Mouse (Mus musculus) embryo, embryonic 11 days (tissue): Measurements from ENCODE around the gene Cryz.

Experiments used
- DNase-seq: peaks from one replicate; pipeline ENCODE4 v3.0.0-alpha.2; 2015

Gene Cryz

GRCm38 (mm10) chr3:154596488-154596933 is at the start of gene Cryz:
Gene Cryz, plus strand, starts transcription at chr3:154596711.
- DNase-seq, result peak; percentile 94

- peak; percentile 51 for DNase-seq
Measured at GRCm38 (mm10) chr3:154547549-154548426, 48.7 kb upstream of the Cryz start.

GRCm38 (mm10) chr3:154548868-154549301 is 47.6 kb upstream of the Cryz start:
- DNase-seq, result peak; percentile 70

- peak; percentile 47 for DNase-seq
Measured at GRCm38 (mm10) chr3:154550326-154551034, 46.0 kb upstream of the Cryz start.

- DNase-seq, result no peak
Measured at GRCm38 (mm10) chr3:154551035-154551411, 45.5 kb upstream of the Cryz start.

GRCm38 (mm10) chr3:154562192-154562591 is 34.3 kb upstream of the Cryz start:
- DNase-seq, result no peak

- DNase-seq, result no peak
Measured at GRCm38 (mm10) chr3:154565437-154565836, 31.1 kb upstream of the Cryz start.

- DNase-seq, result peak; percentile 28
Measured at GRCm38 (mm10) chr3:154570029-154570575, 26.4 kb upstream of the Cryz start.

- DNase-seq, result peak; percentile 42
Measured at GRCm38 (mm10) chr3:154570786-154571185, 25.7 kb upstream of the Cryz start.

GRCm38 (mm10) chr3:154572341-154572972 is 24.1 kb upstream of the Cryz start:
- DNase-seq, result peak; percentile 88

GRCm38 (mm10) chr3:154573666-154574065 is 22.8 kb upstream of the Cryz start:
- DNase-seq, result no peak

- no peak for DNase-seq
Measured at GRCm38 (mm10) chr3:154577895-154578294, 18.6 kb upstream of the Cryz start.

GRCm38 (mm10) chr3:154584351-154584750 is 12.2 kb upstream of the Cryz start:
- DNase-seq, result no peak

GRCm38 (mm10) chr3:154590971-154591370 is 5.5 kb upstream of the Cryz start:
- no peak for DNase-seq

- DNase-seq, result no peak
Measured at GRCm38 (mm10) chr3:154591621-154592020, 4.9 kb upstream of the Cryz start.

GRCm38 (mm10) chr3:154593596-154593995 is 2.9 kb upstream of the Cryz start:
- no peak for DNase-seq

GRCm38 (mm10) chr3:154594156-154594555 is 2.4 kb upstream of the Cryz start:
- DNase-seq, result no peak

GRCm38 (mm10) chr3:154596934-154597554 is 533 bp downstream of the Cryz start, which contains the start of gene Tyw3:
Gene Tyw3, minus strand, starts transcription at chr3:154597104.
- DNase-seq, result peak; percentile 96

- peak; percentile 18 for DNase-seq
Measured at GRCm38 (mm10) chr3:154597561-154597960, 1.1 kb downstream of the Cryz start.

- DNase-seq, result no peak
Measured at GRCm38 (mm10) chr3:154602141-154602540, 5.6 kb downstream of the Cryz start.

- DNase-seq, result no peak
Measured at GRCm38 (mm10) chr3:154604871-154605270, 8.4 kb downstream of the Cryz start.

GRCm38 (mm10) chr3:154607896-154608295 is 11.4 kb downstream of the Cryz start:
- DNase-seq, result no peak
